Mouse (Mus musculus) ES-Bruce4 (cell line): ENCODE measurements around the gene 4930513O06Rik. TPM values are rescaled to one million over a fixed set of nuclear protein-coding genes. Genes with fewer than 3 reads are reported as not detected.

Experiments
- H3K27ac ChIP-seq: 2 replicates; pipeline ENCODE4 v1.5.1; 2012; ENCODE audit warnings: low read length, inconsistent platforms; ENCODE audit not compliant: insufficient read depth
- H3K27me3 ChIP-seq: 2 replicates; pipeline ENCODE4 v1.6.1; 2012; ENCODE audit warnings: mild to moderate bottlenecking, low read length, inconsistent platforms; ENCODE audit not compliant: control insufficient read depth, poor library complexity, insufficient read depth, severe bottlenecking
- H3K36me3 ChIP-seq: 2 replicates; pipeline ENCODE4 v1.6.1; 2012; ENCODE audit warnings: inconsistent platforms, mild to moderate bottlenecking, low read length, moderate library complexity; ENCODE audit not compliant: control insufficient read depth, poor library complexity, insufficient read depth, severe bottlenecking
- H3K4me1 ChIP-seq: one replicate; pipeline ENCODE4 v1.8.1; 2011; ENCODE audit warnings: low read length; ENCODE audit not compliant: control insufficient read depth, insufficient read depth
- H3K4me3 ChIP-seq: 2 replicates; pipeline ENCODE4 v1.5.1; 2011; ENCODE audit warnings: low read depth, mild to moderate bottlenecking, low read length
- H3K9ac ChIP-seq: 2 replicates; pipeline ENCODE4 v1.6.1; 2012; ENCODE audit warnings: low read depth, mild to moderate bottlenecking, inconsistent platforms; ENCODE audit not compliant: poor library complexity, severe bottlenecking
- H3K9me3 ChIP-seq: replicated peaks from 2 replicates; pipeline ENCODE4 v1.6.1; 2012; ENCODE audit warnings: mild to moderate bottlenecking, low read length, inconsistent platforms; ENCODE audit not compliant: control insufficient read depth, poor library complexity, insufficient read depth, severe bottlenecking
- CTCF ChIP-seq: IDR thresholded peaks from one replicate; pipeline ENCODE4 v1.8.1; 2011; ENCODE audit warnings: low read depth, low read length
- EP300 ChIP-seq: IDR thresholded peaks from 2 replicates; pipeline ENCODE4 v1.6.1; 2011; ENCODE audit warnings: low read depth, low read length; ENCODE audit not compliant: insufficient read depth
- POLR2A ChIP-seq: IDR thresholded peaks from one replicate; pipeline ENCODE4 v1.8.1; 2011; ENCODE audit warnings: low read length; ENCODE audit not compliant: insufficient read depth
- polyA plus RNA-seq: library from polyadenylated mRNA; stranded (reverse); fragments of >200 nt; gene quantifications from 2 replicates; pipeline ENCODE4 v1.2.4, GENCODE M21; 2011; ENCODE audit warnings: low read depth; ENCODE audit not compliant: missing spikeins, insufficient read depth, insufficient read length

The 4930513O06Rik gene
- polyA plus RNA-seq = not detected in 2 replicates

GRCm38 (mm10) chrX:139085943-139086342, at the start of gene 4930513O06Rik:
4930513O06Rik (plus strand) TSS chrX:139086243.
- Histone ChIP-seq H3K4me3 (no peak within 1 kb of the TSS), H3K27me3 (no peaks in the 10 kb centered on the region), H3K4me1 (no peaks in the 10 kb centered on the region), H3K9ac (no peak within 1 kb of the TSS), H3K9me3 (no peaks in the 10 kb centered on the region), H3K36me3 (no peaks in the 10 kb centered on the region), H3K27ac (no peak within 1 kb of the TSS)
- no peak for TF ChIP-seq EP300
- no peak for TF ChIP-seq CTCF
- TF ChIP-seq POLR2A = no peak

GRCm38 (mm10) chrX:139037666-139038065, 48.4 kb upstream of the 4930513O06Rik start:
- Histone ChIP-seq H3K4me1 (no peaks in the 10 kb centered on the region), H3K36me3 (no peaks in the 10 kb centered on the region), H3K4me3 (no peak overlapping the region), H3K9ac (no peak overlapping the region), H3K9me3 (no peaks in the 10 kb centered on the region), H3K27ac (no peak overlapping the region), H3K27me3 (no peaks in the 10 kb centered on the region)
- TF ChIP-seq CTCF = no peak
- TF ChIP-seq POLR2A = no peak
- no peak for TF ChIP-seq EP300

- H3K27ac ChIP-seq = no peak overlapping the region
- no peaks in the 10 kb centered on the region for H3K27me3 ChIP-seq
- no peaks in the 10 kb centered on the region for H3K36me3 ChIP-seq
- no peak overlapping the region for H3K9ac ChIP-seq
- H3K4me3 ChIP-seq = no peak overlapping the region
- H3K9me3 ChIP-seq = no peaks in the 10 kb centered on the region
- TF ChIP-seq POLR2A = no peak
- no peak for TF ChIP-seq EP300
- TF ChIP-seq CTCF = no peak
- no peaks in the 10 kb centered on the region for H3K4me1 ChIP-seq
Observed at GRCm38 (mm10) chrX:139039314-139039713, 46.7 kb upstream of the 4930513O06Rik start.

GRCm38 (mm10) chrX:139041148-139041547, 44.9 kb upstream of the 4930513O06Rik start:
- Histone ChIP-seq H3K9me3 (no peaks in the 10 kb centered on the region), H3K4me3 (no peak overlapping the region), H3K4me1 (no peaks in the 10 kb centered on the region), H3K27ac (no peak overlapping the region), H3K36me3 (no peaks in the 10 kb centered on the region), H3K9ac (no peak overlapping the region), H3K27me3 (no peaks in the 10 kb centered on the region)
- TF ChIP-seq POLR2A (no peak), CTCF (no peak), EP300 (no peak)

- Histone ChIP-seq H3K9me3 (no peaks in the 10 kb centered on the region), H3K4me3 (no peak overlapping the region), H3K36me3 (no peaks in the 10 kb centered on the region), H3K9ac (no peak overlapping the region), H3K27ac (no peak overlapping the region), H3K4me1 (no peaks in the 10 kb centered on the region), H3K27me3 (no peaks in the 10 kb centered on the region)
- no peak for TF ChIP-seq POLR2A
- no peak for TF ChIP-seq EP300
- TF ChIP-seq CTCF = no peak
Observed at GRCm38 (mm10) chrX:139051976-139052375, 34.1 kb upstream of the 4930513O06Rik start.

- Histone ChIP-seq H3K36me3 (no peaks in the 10 kb centered on the region), H3K27me3 (no peaks in the 10 kb centered on the region), H3K4me1 (no peaks in the 10 kb centered on the region), H3K9me3 (no peaks in the 10 kb centered on the region), H3K9ac (no peak overlapping the region), H3K4me3 (no peak overlapping the region), H3K27ac (no peak overlapping the region)
- no peak for TF ChIP-seq POLR2A
- no peak for TF ChIP-seq EP300
- TF ChIP-seq CTCF = no peak
Observed at GRCm38 (mm10) chrX:139053149-139053548, 32.9 kb upstream of the 4930513O06Rik start.
